Mouse (Mus musculus): ENCODE data around the gene Rad51b. TPM values are rescaled to one million over a fixed set of nuclear protein-coding genes. Genes with fewer than 3 reads are reported as not detected.
A peak's percentile ranks its signal among the peaks of the same experiment; 100 is the strongest.

Rad51b gene
- total and polyA plus RNA-seq, 3 experiments, result 0.47 to 0.50 (median 0.49) TPM

DNA sequence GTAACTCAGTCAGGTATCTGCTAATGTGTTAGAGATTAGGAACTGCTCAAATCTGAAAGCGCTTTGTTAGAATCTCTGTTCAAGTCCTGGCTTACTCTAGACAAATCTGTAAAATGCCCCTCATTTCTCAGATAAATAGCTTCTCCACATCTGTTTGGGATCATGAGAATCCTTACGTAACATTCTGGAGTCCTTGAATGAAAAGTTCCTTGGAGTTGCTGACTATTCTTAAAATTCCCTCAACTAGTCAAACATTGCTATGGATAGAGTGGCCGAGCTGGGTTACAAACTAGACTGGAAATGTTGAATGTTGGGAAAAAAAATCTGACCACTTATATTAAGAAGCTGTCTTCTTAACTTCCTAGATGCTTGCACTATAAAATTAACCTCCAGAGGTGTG, 450.5 kb downstream of the Rad51b start:
- H3K27me3 ChIP-seq (ENCODE audit: control insufficient read depth, insufficient read depth, low read length), result no peaks in the 10 kb centered on the region
- DNase-seq, result no peak
- H3K79me2 ChIP-seq (replicated peaks; ENCODE audit: control insufficient read depth, insufficient read depth, low read length), result no peaks in the 10 kb centered on the region
- intact Hi-C loops (cut with DNase I), result no loop called here
- H3K4me3 ChIP-seq, result no peak overlapping the region
- no peak for TF ChIP-seq CTCF (IDR thresholded peaks at IDR 0.05)
- TF ChIP-seq EP300 (IDR thresholded peaks at IDR 0.05; ENCODE audit: insufficient read depth, low read depth, low read length), result no peak
- no peak for TF ChIP-seq POLR2A (IDR thresholded peaks at IDR 0.05; ENCODE audit: insufficient read depth, low read depth, low read length)
- no peak overlapping the region for H3K9ac ChIP-seq (ENCODE audit: low read depth, low read length)
- H3K27ac ChIP-seq, result no peak overlapping the region
- peaks cover 20% of the 10 kb centered on the region for H3K4me1 ChIP-seq (ENCODE audit: control insufficient read depth, insufficient read depth, low read length)
- peaks cover 3% of the 10 kb centered on the region; the same call in 1 of the 2 replicates for H3K36me3 ChIP-seq (ENCODE audit: control insufficient read depth, insufficient read depth, low read length)
- 91% methylated on average over 3 of the region's 3 CpGs for WGBS

DNA sequence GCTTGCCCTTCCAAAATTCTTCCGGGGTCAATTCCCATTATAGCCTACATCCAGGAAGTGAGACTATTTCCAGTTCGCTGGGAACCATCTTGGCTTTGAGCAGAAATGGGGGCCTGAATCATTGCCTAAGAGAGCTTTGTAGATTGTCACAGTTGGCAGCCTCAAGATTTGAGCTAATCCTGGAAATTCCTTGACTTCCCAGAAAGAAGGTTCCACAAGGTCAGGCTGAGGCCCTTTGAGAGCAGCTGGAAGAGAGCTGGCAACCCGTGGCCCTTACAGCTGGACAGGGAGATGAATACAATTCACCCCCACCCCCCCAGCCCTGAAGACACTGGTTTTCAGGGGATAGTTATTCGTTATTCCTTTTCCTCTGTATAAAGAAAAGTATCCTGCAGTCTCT, 451.8 kb downstream of the Rad51b start:
- 32% methylated on average over 4 of the region's 4 CpGs for WGBS
- peaks cover 3% of the 10 kb centered on the region; the same call in 1 of the 2 replicates for H3K36me3 ChIP-seq (ENCODE audit: control insufficient read depth, insufficient read depth, low read length)
- no peaks in the 10 kb centered on the region for H3K27me3 ChIP-seq (ENCODE audit: control insufficient read depth, insufficient read depth, low read length)
- H3K4me3 ChIP-seq, result no peak overlapping the region
- peaks cover 20% of the 10 kb centered on the region for H3K4me1 ChIP-seq (ENCODE audit: control insufficient read depth, insufficient read depth, low read length)
- peak overlapping the region; percentile 55 for H3K27ac ChIP-seq
- H3K9ac ChIP-seq (ENCODE audit: low read depth, low read length), result no peak overlapping the region
- intact Hi-C loops (cut with DNase I), result no loop called here
- H3K79me2 ChIP-seq (replicated peaks; ENCODE audit: control insufficient read depth, insufficient read depth, low read length), result no peaks in the 10 kb centered on the region
- peak; percentile 58; the same call in 1 of the 2 replicates for TF ChIP-seq EP300 (IDR thresholded peaks at IDR 0.05; ENCODE audit: insufficient read depth, low read depth, low read length)
- TF ChIP-seq CTCF (IDR thresholded peaks at IDR 0.05), result no peak
- no peak for TF ChIP-seq POLR2A (IDR thresholded peaks at IDR 0.05; ENCODE audit: insufficient read depth, low read depth, low read length)
- peak; percentile 54 to 61 for DNase-seq

DNA sequence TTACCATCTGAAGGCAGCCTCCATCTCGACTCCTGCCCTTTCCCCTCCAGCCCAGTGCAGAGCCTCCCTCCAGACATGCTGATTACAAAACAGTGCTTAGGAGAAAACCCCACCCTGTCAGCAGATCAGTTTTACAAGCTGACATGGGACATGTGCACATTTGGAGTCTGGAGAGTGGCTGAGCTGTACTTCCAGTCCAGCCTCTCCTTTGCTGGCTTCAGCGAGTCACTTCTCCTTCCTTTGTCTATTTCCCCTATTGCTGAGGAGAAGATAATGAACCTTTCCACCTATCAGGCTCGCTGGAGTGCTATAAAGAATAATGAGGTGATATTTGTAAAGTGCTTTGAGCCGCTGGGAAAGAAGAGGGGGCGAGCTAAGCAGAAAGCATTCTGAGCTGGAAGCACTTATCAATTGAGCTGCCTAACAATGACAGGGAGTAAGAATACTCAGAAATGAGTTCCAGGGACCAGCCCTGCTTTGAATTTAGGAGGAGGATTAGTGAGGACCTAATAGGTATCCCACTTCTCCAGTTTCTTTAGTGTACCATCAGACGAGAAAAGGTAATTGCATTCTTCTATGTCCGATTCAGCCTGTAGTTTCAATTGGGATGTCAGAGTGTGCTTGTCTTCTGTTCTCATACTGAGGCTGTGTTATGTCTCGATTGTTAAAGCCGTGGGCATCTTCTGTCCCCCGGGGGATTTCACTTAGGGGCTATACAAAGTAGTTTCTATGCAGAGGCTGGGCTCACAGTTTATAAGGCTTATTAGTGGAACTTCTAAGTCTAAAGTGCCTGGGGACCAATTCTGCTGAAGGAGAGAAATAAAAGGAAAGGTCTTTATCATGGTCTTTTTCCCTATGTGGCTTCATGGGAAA, 453.4 kb downstream of the Rad51b start:
- intact Hi-C loops (cut with DNase I), result loop anchor here (5.0 kb wide), 1 partner anchor 87 kb away; no protein-coding TSS in a partner anchor
- Histone ChIP-seq H3K27ac (peak overlapping the region; percentile 55), H3K4me1 (ENCODE audit: control insufficient read depth, insufficient read depth, low read length) (peaks cover 21% of the 10 kb centered on the region), H3K27me3 (ENCODE audit: control insufficient read depth, insufficient read depth, low read length) (no peaks in the 10 kb centered on the region), H3K9ac (ENCODE audit: low read depth, low read length) (peak overlapping the region; percentile 43; the same call in 1 of the 2 replicates), H3K36me3 (ENCODE audit: control insufficient read depth, insufficient read depth, low read length) (peaks cover 3% of the 10 kb centered on the region; the same call in 1 of the 2 replicates), H3K4me3 (no peak overlapping the region), H3K79me2 (replicated peaks; ENCODE audit: control insufficient read depth, insufficient read depth, low read length) (no peaks in the 10 kb centered on the region)
- TF ChIP-seq POLR2A (IDR thresholded peaks at IDR 0.05; ENCODE audit: insufficient read depth, low read depth, low read length) (peak; percentile 64), EP300 (IDR thresholded peaks at IDR 0.05; ENCODE audit: insufficient read depth, low read depth, low read length) (0 out of 2 replicates have a peak, but pooled peaks have one; percentile 22), CTCF (IDR thresholded peaks at IDR 0.05) (no peak)
- 51% methylated on average over 10 of the region's 10 CpGs for WGBS
- DNase-seq, result peak; percentile 67 to 77

DNA sequence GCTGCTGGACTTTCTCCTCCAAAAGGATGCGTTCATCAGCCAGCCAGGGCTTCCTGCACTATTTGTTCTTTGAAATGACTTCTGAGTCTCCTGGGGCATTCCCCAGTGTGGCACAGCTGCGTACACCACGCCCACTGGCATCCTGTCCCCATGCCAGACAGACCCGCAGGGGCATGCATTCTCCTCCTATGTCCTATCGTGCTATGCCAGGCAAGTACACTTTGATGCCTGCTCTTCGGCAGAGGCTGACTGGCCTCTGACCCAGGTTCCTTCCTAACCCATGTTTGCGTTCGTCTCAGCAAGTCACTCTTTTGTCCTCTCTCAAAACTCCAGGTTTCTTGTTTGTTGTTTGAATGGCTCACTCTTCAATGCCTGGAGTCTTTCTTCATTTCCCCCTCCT, 454.7 kb downstream of the Rad51b start:
- Histone ChIP-seq H3K27me3 (ENCODE audit: control insufficient read depth, insufficient read depth, low read length) (no peaks in the 10 kb centered on the region), H3K4me3 (no peak overlapping the region), H3K27ac (peak overlapping the region; percentile 55), H3K79me2 (replicated peaks; ENCODE audit: control insufficient read depth, insufficient read depth, low read length) (no peaks in the 10 kb centered on the region), H3K9ac (ENCODE audit: low read depth, low read length) (no peak overlapping the region), H3K4me1 (ENCODE audit: control insufficient read depth, insufficient read depth, low read length) (peaks cover 23% of the 10 kb centered on the region), H3K36me3 (ENCODE audit: control insufficient read depth, insufficient read depth, low read length) (peaks cover 3% of the 10 kb centered on the region; the same call in 1 of the 2 replicates)
- intact Hi-C loops (cut with DNase I), result loop anchor here (5.0 kb wide), 1 partner anchor 86 kb away; no protein-coding TSS in a partner anchor
- no peak for TF ChIP-seq CTCF (IDR thresholded peaks at IDR 0.05)
- TF ChIP-seq EP300 (IDR thresholded peaks at IDR 0.05; ENCODE audit: insufficient read depth, low read depth, low read length), result no peak
- TF ChIP-seq POLR2A (IDR thresholded peaks at IDR 0.05; ENCODE audit: insufficient read depth, low read depth, low read length), result peak; percentile 30; the same call in 1 of the 2 replicates
- 41% methylated on average over 8 of the region's 8 CpGs for WGBS
- DNase-seq, result peak; percentile 53 to 71

DNA sequence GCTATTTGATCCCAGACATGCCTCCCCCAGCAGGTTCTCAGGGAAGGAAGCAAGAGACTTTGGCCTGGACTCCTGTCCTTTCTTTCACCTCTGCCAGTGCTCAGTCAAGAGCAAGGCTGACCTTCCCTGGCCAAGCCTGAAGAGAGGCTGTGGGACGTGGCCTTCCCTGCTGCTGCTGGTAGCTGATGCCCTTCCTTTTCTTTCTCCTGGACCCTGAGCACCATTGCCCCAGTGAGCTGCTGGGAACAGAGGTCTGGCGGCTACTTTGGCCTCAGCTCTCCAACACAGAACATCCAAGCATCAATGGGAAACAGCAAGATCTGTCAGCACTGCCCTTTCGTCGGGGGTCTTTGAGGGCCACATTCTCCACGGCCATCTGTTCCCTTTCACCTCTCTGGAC, 455.1 kb downstream of the Rad51b start:
- Histone ChIP-seq H3K79me2 (replicated peaks; ENCODE audit: control insufficient read depth, insufficient read depth, low read length) (no peaks in the 10 kb centered on the region), H3K4me1 (ENCODE audit: control insufficient read depth, insufficient read depth, low read length) (peaks cover 23% of the 10 kb centered on the region), H3K27ac (peak overlapping the region; percentile 24), H3K36me3 (ENCODE audit: control insufficient read depth, insufficient read depth, low read length) (peaks cover 3% of the 10 kb centered on the region; the same call in 1 of the 2 replicates), H3K9ac (ENCODE audit: low read depth, low read length) (no peak overlapping the region), H3K27me3 (ENCODE audit: control insufficient read depth, insufficient read depth, low read length) (no peaks in the 10 kb centered on the region), H3K4me3 (no peak overlapping the region)
- no peak for DNase-seq
- 55% methylated on average over 5 of the region's 5 CpGs for WGBS
- intact Hi-C loops (cut with DNase I), result loop anchor here (5.0 kb wide), 1 partner anchor 85 kb away; no protein-coding TSS in a partner anchor
- no peak for TF ChIP-seq EP300 (IDR thresholded peaks at IDR 0.05; ENCODE audit: insufficient read depth, low read depth, low read length)

DNA sequence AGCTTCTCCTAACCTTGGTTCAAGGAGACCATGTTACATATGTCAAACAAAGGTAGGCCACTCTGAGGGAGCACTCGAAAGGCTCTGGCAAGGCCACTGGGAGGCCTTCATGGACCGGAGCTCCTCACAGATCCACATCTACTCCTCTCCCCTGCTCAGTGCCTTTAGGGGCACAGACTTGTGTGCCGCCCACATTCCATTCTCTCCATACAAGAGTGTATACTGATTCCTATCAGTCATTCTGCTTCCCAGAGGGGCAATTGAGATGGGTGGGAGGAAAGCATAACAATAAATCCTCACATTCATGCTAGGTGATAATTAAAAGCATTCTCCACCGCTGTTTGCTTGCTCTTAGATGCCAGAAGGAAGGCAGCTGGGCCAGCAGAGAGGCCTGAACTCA, 458.5 kb downstream of the Rad51b start:
- Histone ChIP-seq H3K4me3 (no peak overlapping the region), H3K27me3 (ENCODE audit: control insufficient read depth, insufficient read depth, low read length) (no peaks in the 10 kb centered on the region), H3K36me3 (ENCODE audit: control insufficient read depth, insufficient read depth, low read length) (peaks cover under 1% of the 10 kb centered on the region), H3K9ac (ENCODE audit: low read depth, low read length) (no peak overlapping the region), H3K27ac (peak overlapping the region; percentile 45), H3K79me2 (replicated peaks; ENCODE audit: control insufficient read depth, insufficient read depth, low read length) (no peaks in the 10 kb centered on the region), H3K4me1 (ENCODE audit: control insufficient read depth, insufficient read depth, low read length) (peaks cover 17% of the 10 kb centered on the region)
- DNase-seq, result no peak
- 67% methylated on average over 4 of the region's 4 CpGs for WGBS
- TF ChIP-seq POLR2A (IDR thresholded peaks at IDR 0.05; ENCODE audit: insufficient read depth, low read depth, low read length) (no peak), CTCF (IDR thresholded peaks at IDR 0.05) (no peak), EP300 (IDR thresholded peaks at IDR 0.05; ENCODE audit: insufficient read depth, low read depth, low read length) (no peak)
- intact Hi-C loops (cut with DNase I), result loop anchor here (5.0 kb wide), 2 partner anchors 37 to 78 kb away; no protein-coding TSS in a partner anchor

All from heart, adult 2 months (tissue).